Mouse (Mus musculus) kidney, embryonic 16.5 days (tissue): Measurements from ENCODE around the gene Cdk2ap2. TPM values are rescaled to one million over a fixed set of nuclear protein-coding genes. Genes with fewer than 3 reads are reported as not detected.

ENCODE experiments used
- ATAC-seq: fragments of 200-750 bp; cut with Nextera tagmentation; 2 replicates; pipeline ENCODE4 v1.8.0; 2017; ENCODE audit warnings: moderate TSS enrichment; ENCODE audit not compliant: low FRiP score, low TSS enrichment
- H3K27ac ChIP-seq: fragments of 300-500 bp; sonication (generic); 2 replicates; pipeline ENCODE4 v1.5.1; 2014; ENCODE audit warnings: low read length
- H3K27me3 ChIP-seq: fragments of 300-500 bp; sonication (generic); 2 replicates; pipeline ENCODE4 v1.6.1; 2014; ENCODE audit warnings: low read length, control low read depth, mixed read lengths; ENCODE audit not compliant: insufficient read depth
- H3K36me3 ChIP-seq: fragments of 300-500 bp; sonication (generic); 2 replicates; pipeline ENCODE4 v1.6.1; 2014; ENCODE audit warnings: low read length, control low read depth, mixed read lengths; ENCODE audit not compliant: insufficient read depth
- H3K4me1 ChIP-seq: fragments of 300-500 bp; sonication (generic); 2 replicates; pipeline ENCODE4 v1.6.1; 2014; ENCODE audit warnings: low read length, control low read depth, mixed read lengths; ENCODE audit not compliant: insufficient read depth
- H3K4me2 ChIP-seq: fragments of 300-500 bp; sonication (generic); replicated peaks from 2 replicates; pipeline ENCODE4 v1.6.1; 2014; ENCODE audit warnings: low read depth, low read length
- H3K4me3 ChIP-seq: fragments of 300-500 bp; sonication (generic); 2 replicates; pipeline ENCODE4 v1.5.1; 2014; ENCODE audit warnings: mild to moderate bottlenecking, low read length
- H3K9ac ChIP-seq: fragments of 300-500 bp; sonication (generic); replicated peaks from 2 replicates; pipeline ENCODE4 v1.6.1; 2014; ENCODE audit warnings: low read length
- H3K9me3 ChIP-seq: fragments of 300-500 bp; sonication (generic); 2 replicates; pipeline ENCODE4 v1.6.1; 2016; ENCODE audit warnings: low read length, control low read depth
- WGBS: fragments of 180-500 bp; shearing (Covaris S2); extraction: QIAGEN DNeasy Blood & Tissue Kit; methylation state at CpG from one replicate; pipeline ENCODE4 v1.1.7; 2014; 5-methylcytosine and 5-hydroxymethylcytosine counted together
- polyA plus RNA-seq: library from polyadenylated mRNA; unstranded; fragments of >200 nt; fragmentation: Nextera tagmentation; extraction: Ambion mirVana; gene quantifications from 2 replicates; pipeline ENCODE4 v1.2.1, GENCODE M21; 2015

The Cdk2ap2 gene
- polyA plus RNA-seq, 1 experiment from 2014 or later: 138 TPM

DNA sequence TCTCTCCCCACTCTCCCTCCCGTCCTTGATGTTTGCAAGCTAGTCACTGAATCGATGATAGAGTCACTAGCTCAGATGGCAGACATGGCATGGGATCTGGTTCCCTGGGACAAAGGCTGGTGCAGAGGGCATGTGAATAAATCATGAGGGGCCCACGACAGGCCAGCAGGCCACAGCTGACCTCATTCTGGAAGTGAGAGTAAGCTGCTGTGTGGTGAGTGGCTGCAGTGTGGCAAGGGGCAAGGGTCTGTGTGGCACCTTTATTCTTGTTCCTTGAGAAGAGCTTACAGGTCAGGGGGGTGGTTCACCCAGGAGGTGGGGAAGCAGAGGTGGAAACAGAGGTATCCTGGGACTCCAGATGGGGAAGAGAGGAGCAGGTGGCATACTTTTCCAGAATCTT is 15.6 kb upstream of the Cdk2ap2 start, which contains the start of gene Cabp2:
Gene Cabp2 (plus strand): TSS at position 185 of the 400 bp plus-strand sequence.
- no peak within 1 kb of the TSS for H3K9ac ChIP-seq
- 0 out of 2 replicates have a peak, but pooled peaks have one; percentile 59 for ATAC-seq
- H3K4me1 ChIP-seq: no peaks in the 10 kb centered on the region
- H3K9me3 ChIP-seq: no peaks in the 10 kb centered on the region
- 32% methylated on average over 3 of the region's 3 CpGs for WGBS
- no peaks in the 10 kb centered on the region for H3K36me3 ChIP-seq
- no peak within 1 kb of the TSS for H3K4me2 ChIP-seq
- H3K27me3 ChIP-seq: no peaks in the 10 kb centered on the region
- H3K27ac ChIP-seq: no peak within 1 kb of the TSS
- H3K4me3 ChIP-seq: no peak within 1 kb of the TSS

DNA sequence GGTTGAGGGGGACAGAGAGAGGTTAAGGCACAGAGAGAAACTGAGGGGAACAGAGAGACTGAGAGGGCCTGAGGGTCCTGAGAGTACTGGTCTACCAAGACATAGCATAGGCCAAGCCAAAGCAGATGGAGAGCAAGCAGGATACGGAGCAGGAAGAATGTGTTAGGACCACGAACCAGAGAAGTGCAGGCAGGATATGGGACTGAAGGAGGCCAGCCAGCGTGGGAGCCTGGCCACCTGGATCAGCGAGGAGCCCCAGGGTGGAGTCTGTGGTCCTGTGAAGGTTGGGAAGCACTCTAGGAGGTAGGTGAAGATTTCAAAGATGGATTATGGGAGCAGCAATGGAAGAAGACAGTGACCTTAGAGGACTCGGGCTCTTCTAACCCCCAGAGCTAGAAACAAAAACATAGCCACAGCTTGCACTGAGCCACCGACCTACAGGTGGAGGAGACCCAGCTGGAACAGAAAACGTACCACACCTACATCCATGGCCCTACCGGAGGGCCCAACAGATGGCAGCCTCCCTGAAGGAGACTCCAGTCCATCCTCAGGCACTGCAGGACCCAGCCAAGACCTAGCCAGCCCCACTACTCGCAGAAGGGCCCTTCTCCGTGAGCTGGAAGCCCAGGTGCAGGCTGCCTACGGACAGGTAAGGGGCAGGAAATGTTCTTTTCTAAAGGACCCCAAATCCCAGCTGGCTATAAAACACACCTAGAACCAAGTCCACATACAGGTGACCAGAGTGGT is 14.6 kb upstream of the Cdk2ap2 start:
- Histone ChIP-seq H3K27me3 (no peaks in the 10 kb centered on the region), H3K4me1 (no peaks in the 10 kb centered on the region), H3K4me2 (no peak overlapping the region), H3K9me3 (no peaks in the 10 kb centered on the region), H3K9ac (no peak overlapping the region), H3K27ac (no peak overlapping the region), H3K36me3 (no peaks in the 10 kb centered on the region), H3K4me3 (no peak overlapping the region)
- WGBS: 83% methylated on average over 11 of the region's 11 CpGs
- no peak for ATAC-seq

- 89% methylated on average over 7 of the region's 7 CpGs for WGBS
- Histone ChIP-seq H3K4me2 (no peak overlapping the region), H3K36me3 (no peaks in the 10 kb centered on the region), H3K9me3 (no peaks in the 10 kb centered on the region), H3K27me3 (no peaks in the 10 kb centered on the region), H3K4me3 (no peak overlapping the region), H3K9ac (no peak overlapping the region; the same call in 1 of the 2 replicates), H3K4me1 (no peaks in the 10 kb centered on the region), H3K27ac (no peak overlapping the region)
- no peak for ATAC-seq
Observed at GRCm38 (mm10) chr19:4083316-4083715, 13.7 kb upstream of the Cdk2ap2 start.

DNA sequence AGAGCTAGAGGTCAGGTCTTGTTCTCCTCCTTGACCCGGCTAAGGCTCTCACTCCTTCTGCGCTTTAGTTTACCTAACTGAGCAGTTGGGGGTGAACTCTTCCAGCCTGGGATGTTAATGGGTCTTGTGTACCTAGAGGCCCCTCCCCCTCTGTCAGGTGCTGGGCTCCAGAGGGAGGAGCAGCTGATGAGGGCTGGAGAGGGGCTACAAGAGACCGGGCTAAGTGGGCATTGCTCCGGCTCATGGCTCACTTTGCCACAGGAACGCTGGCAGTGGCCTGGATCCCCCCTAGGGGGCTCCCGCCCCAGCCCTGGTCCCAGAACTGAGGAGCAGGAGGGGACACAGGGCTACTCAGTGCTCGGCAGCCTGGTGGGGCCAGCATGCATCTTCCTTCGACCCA is 13.2 kb upstream of the Cdk2ap2 start:
- no peak overlapping the region; the same call in 1 of the 2 replicates for H3K9ac ChIP-seq
- no peak overlapping the region for H3K27ac ChIP-seq
- no peaks in the 10 kb centered on the region for H3K36me3 ChIP-seq
- no peak overlapping the region for H3K4me3 ChIP-seq
- 27% methylated on average over 8 of the region's 8 CpGs for WGBS
- no peak for ATAC-seq
- no peak overlapping the region for H3K4me2 ChIP-seq
- no peaks in the 10 kb centered on the region for H3K9me3 ChIP-seq
- no peaks in the 10 kb centered on the region for H3K4me1 ChIP-seq
- no peaks in the 10 kb centered on the region for H3K27me3 ChIP-seq

DNA sequence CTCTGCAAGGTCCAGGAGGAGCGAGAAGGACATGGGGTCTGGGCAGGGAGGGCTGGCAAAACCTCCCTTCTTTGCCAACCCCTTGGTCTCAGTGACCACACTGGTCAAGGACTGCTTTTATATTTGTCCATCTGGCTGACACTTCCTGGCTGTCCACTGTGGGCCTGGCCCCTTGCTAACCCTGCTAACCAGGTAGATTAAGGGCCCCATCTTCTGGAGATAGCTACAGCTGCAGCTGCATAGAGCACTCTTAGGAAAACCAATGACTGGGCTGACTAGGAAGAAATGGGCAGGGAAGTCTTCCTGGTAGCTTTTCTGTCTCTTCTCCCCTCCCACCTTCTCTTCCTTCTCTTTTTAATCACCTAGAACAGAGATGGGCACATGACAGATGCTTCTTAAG is 12.0 kb upstream of the Cdk2ap2 start:
- Histone ChIP-seq H3K27me3 (no peaks in the 10 kb centered on the region), H3K4me3 (no peak overlapping the region), H3K27ac (no peak overlapping the region), H3K4me2 (no peak overlapping the region), H3K4me1 (no peaks in the 10 kb centered on the region), H3K36me3 (no peaks in the 10 kb centered on the region), H3K9me3 (no peaks in the 10 kb centered on the region), H3K9ac (no peak overlapping the region)
- WGBS: 85% methylated on average over 1 of the region's 1 CpGs
- ATAC-seq: no peak

DNA sequence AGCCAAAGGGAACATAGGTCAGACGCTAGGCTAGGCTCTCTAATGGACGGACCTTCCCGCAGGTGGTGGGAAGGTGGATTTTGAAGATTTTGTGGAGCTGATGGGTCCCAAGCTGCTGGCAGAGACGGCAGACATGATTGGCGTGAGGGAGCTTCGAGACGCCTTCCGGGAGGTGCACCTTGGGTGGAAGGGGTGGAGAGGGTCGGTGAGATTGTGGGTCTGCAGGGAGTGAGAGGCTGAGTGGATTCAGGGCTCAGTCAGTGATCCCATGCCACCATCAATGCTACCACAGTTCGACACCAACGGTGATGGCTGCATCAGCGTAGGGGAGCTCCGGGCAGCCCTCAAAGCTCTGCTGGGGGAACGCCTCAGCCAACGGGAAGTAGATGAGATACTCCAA is 10.8 kb upstream of the Cdk2ap2 start:
- no peaks in the 10 kb centered on the region for H3K9me3 ChIP-seq
- H3K4me3 ChIP-seq: no peak overlapping the region
- no peaks in the 10 kb centered on the region for H3K4me1 ChIP-seq
- no peak overlapping the region for H3K27ac ChIP-seq
- WGBS: 91% methylated on average over 15 of the region's 15 CpGs
- H3K36me3 ChIP-seq: no peaks in the 10 kb centered on the region
- H3K4me2 ChIP-seq: no peak overlapping the region
- H3K27me3 ChIP-seq: no peaks in the 10 kb centered on the region
- H3K9ac ChIP-seq: no peak overlapping the region
- ATAC-seq: no peak

DNA sequence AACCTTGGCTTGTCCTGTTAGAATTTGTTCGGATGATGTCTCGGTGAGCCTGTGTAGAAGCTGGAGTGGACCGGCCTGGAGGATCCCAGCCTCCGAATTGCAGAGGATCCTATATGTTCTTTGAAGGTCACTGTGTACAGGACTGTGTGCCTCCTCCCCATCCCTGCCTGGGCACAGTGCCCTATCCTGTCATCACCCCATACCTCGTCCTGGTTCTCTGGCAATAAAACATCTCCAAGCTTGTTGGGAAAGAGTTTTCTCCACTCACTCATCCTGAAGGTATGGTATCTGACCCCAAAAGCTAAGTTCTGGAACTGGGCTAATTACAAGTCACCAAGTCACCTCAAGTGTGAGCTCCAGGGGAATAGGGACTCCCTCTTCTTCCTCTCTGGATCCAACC is 9.9 kb upstream of the Cdk2ap2 start:
- no peak overlapping the region for H3K4me3 ChIP-seq
- no peak overlapping the region for H3K27ac ChIP-seq
- WGBS: 78% methylated on average over 5 of the region's 5 CpGs
- H3K4me2 ChIP-seq: no peak overlapping the region
- no peaks in the 10 kb centered on the region for H3K9me3 ChIP-seq
- no peaks in the 10 kb centered on the region for H3K4me1 ChIP-seq
- no peaks in the 10 kb centered on the region for H3K36me3 ChIP-seq
- H3K9ac ChIP-seq: no peak overlapping the region
- ATAC-seq: no peak
- H3K27me3 ChIP-seq: no peaks in the 10 kb centered on the region

- no peak overlapping the region for H3K4me2 ChIP-seq
- no peak overlapping the region for H3K4me3 ChIP-seq
- H3K27ac ChIP-seq: no peak overlapping the region
- ATAC-seq: no peak
- no peaks in the 10 kb centered on the region for H3K4me1 ChIP-seq
- H3K27me3 ChIP-seq: no peaks in the 10 kb centered on the region
- WGBS: 53% methylated on average over 5 of the region's 5 CpGs
- no peaks in the 10 kb centered on the region for H3K9me3 ChIP-seq
- H3K36me3 ChIP-seq: no peaks in the 10 kb centered on the region
- no peak overlapping the region for H3K9ac ChIP-seq
Observed at GRCm38 (mm10) chr19:4088146-4088545, 8.8 kb upstream of the Cdk2ap2 start.

GRCm38 (mm10) chr19:4089128-4089527 is 7.9 kb upstream of the Cdk2ap2 start:
- H3K4me3 ChIP-seq: no peak overlapping the region
- H3K27ac ChIP-seq: no peak overlapping the region
- no peak for ATAC-seq
- H3K4me2 ChIP-seq: no peak overlapping the region
- H3K36me3 ChIP-seq: no peaks in the 10 kb centered on the region
- H3K9me3 ChIP-seq: no peaks in the 10 kb centered on the region
- 84% methylated on average over 6 of the region's 6 CpGs for WGBS
- H3K9ac ChIP-seq: no peak overlapping the region
- no peaks in the 10 kb centered on the region for H3K27me3 ChIP-seq
- no peaks in the 10 kb centered on the region for H3K4me1 ChIP-seq

- Histone ChIP-seq H3K9ac (no peak overlapping the region), H3K36me3 (no peaks in the 10 kb centered on the region), H3K27ac (no peak overlapping the region), H3K4me3 (no peak overlapping the region), H3K4me2 (no peak overlapping the region), H3K27me3 (no peaks in the 10 kb centered on the region), H3K9me3 (no peaks in the 10 kb centered on the region), H3K4me1 (no peaks in the 10 kb centered on the region)
- no peak for ATAC-seq
- whole genome bisulfite sequencing: 92% methylated on average over 3 of the region's 3 CpGs
Observed at GRCm38 (mm10) chr19:4090446-4090845, 6.5 kb upstream of the Cdk2ap2 start.
